ENCODE assay signal across 7 mouse cellular contexts in the genomic region with DNA sequence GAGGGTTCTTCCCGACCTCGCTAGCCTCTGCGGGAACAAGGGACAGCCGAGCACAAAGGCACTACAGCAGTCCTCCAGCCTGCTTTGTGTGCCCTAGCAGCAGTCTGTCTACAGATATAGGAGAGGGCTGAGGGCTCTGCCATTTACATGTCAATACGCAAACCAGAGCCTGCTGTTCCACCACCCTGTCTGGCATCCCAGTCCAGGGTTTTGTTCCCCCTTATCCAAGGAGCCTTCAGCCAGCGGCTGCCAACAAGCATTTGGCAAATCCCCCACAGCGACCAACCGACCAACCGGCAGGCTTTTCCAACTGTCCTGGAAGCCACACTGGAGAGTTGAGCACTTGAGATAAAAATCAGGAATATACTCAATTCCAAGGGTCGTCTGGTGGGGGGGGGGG. TPM values are rescaled to one million over a fixed set of nuclear protein-coding genes. Genes with fewer than 3 reads are reported as not detected.
DNase-seq lines count a peak whose midpoint lies in the region; ATAC-seq lines count a peak whose summit lies in the region.

No protein-coding gene starts in this region.

- peaks cover 5% of the 10 kb centered on the region for H3K4me1 ChIP-seq in hindbrain, embryonic 11.5 days (replicated peaks; ENCODE audit: control insufficient read depth, insufficient read depth, low read length)

- no peaks in the 10 kb centered on the region for H3K9me3 ChIP-seq in hindbrain, embryonic 11.5 days (ENCODE audit: control insufficient read depth, low read length)

- WGBS in hindbrain, embryonic 11.5 days: 4% methylated on average over 10 of the region's 10 CpGs

- H3K27ac ChIP-seq in hindbrain, embryonic 11.5 days (ENCODE audit: low read depth, low read length): peak overlapping the region; percentile 92

- peak; percentile 93 for ATAC-seq in hindbrain, embryonic 11.5 days (ENCODE audit: low FRiP score)

- H3K27me3 ChIP-seq in hindbrain, embryonic 11.5 days (ENCODE audit: control insufficient read depth, insufficient read depth, low read length): no peaks in the 10 kb centered on the region

- H3K4me3 ChIP-seq in hindbrain, embryonic 11.5 days (ENCODE audit: low read depth, low read length): peak overlapping the region; percentile 16; the same call in 1 of the 2 replicates

- peak; percentile 13 for DNase-seq in ovary, postnatal 36 days (ENCODE audit: low spot score)
- no peak for DNase-seq in ovary, postnatal 14 days (ENCODE audit: low spot score)
- peak; percentile 84 for DNase-seq in embryo, embryonic 10.5 days (ENCODE audit: low spot score)
- peak; percentile 82 for DNase-seq in hindbrain, embryonic 11.5 days (ENCODE audit: low spot score)
- peak; percentile 74 for DNase-seq in retina, embryonic 14.5 days (ENCODE audit: low spot score)
- DNase-seq in adrenal gland, adult (ENCODE audit: inconsistent age in 2 of 2, low spot score in 1 of 2): no peak
- DNase-seq in thymus, postnatal 14 days: no peak

- no peaks in the 10 kb centered on the region for H3K36me3 ChIP-seq in hindbrain, embryonic 11.5 days (ENCODE audit: control insufficient read depth, insufficient read depth, low read length)

- no peak overlapping the region; the same call in 1 of the 2 replicates for H3K4me2 ChIP-seq in hindbrain, embryonic 11.5 days (replicated peaks; ENCODE audit: low read depth, low read length)

- H3K9ac ChIP-seq in hindbrain, embryonic 11.5 days (ENCODE audit: low read depth, low read length): peak overlapping the region; percentile 40; the same call in 1 of the 2 replicates

RNA-seq across cellular contexts. Expression of gene Ankrd6, which starts 27.2 kb away (rescaled TPM):
- 22.4 and 27.4 TPM in 2 replicates for polyA plus RNA-seq in hindbrain, embryonic 11.5 days (2014; fragmentation: Nextera tagmentation; extraction: Ambion mirVana)

RNA-seq across cellular contexts. Expression of gene Rragd, which starts 59.4 kb away (rescaled TPM):
- polyA plus RNA-seq in hindbrain, embryonic 11.5 days (2014; fragmentation: Nextera tagmentation; extraction: Ambion mirVana): 36.6 and 53.5 TPM in 2 replicates

Comparison
In these comparisons a context has a peak if more than half of its experiments do, and no peak if none do; other contexts are left out.
1. DNase-seq: peak in ovary, postnatal 36 days (single experiment), embryo, embryonic 10.5 days (single experiment), hindbrain, embryonic 11.5 days (single experiment) and retina, embryonic 14.5 days (single experiment); none in ovary, postnatal 14 days (single experiment), adrenal gland, adult (0 of 2) and thymus, postnatal 14 days (single experiment).